Mouse (Mus musculus) lung, embryonic 14.5 days (tissue): ENCODE measurements around the gene Cep41. TPM values are rescaled to one million over a fixed set of nuclear protein-coding genes. Genes with fewer than 3 reads are reported as not detected.

Source experiments
- ATAC-seq: fragments of 200-750 bp; cut with Nextera tagmentation; 2 replicates; pipeline ENCODE4 v1.8.0; 2017; ENCODE audit warnings: mild to moderate bottlenecking, moderate TSS enrichment, moderate library complexity; ENCODE audit not compliant: insufficient read depth
- DNase-seq: peaks from one replicate; pipeline ENCODE4 v3.0.0-alpha.2; 2015
- H3K27ac ChIP-seq: fragments of 300-500 bp; sonication (generic); 2 replicates; pipeline ENCODE4 v1.5.1; 2014; ENCODE audit warnings: low read depth, mild to moderate bottlenecking, moderate library complexity
- H3K27me3 ChIP-seq: fragments of 300-500 bp; sonication (generic); 2 replicates; pipeline ENCODE4 v1.6.1; 2014; ENCODE audit warnings: low read length, control low read depth; ENCODE audit not compliant: insufficient read depth
- H3K36me3 ChIP-seq: fragments of 300-500 bp; sonication (generic); 2 replicates; pipeline ENCODE4 v1.6.1; 2014; ENCODE audit warnings: control low read depth; ENCODE audit not compliant: insufficient read depth
- H3K4me1 ChIP-seq: fragments of 300-500 bp; sonication (generic); 2 replicates; pipeline ENCODE4 v1.6.1; 2014; ENCODE audit warnings: antibody characterized with exemption, control low read depth; ENCODE audit not compliant: insufficient read depth
- H3K4me2 ChIP-seq: fragments of 300-500 bp; sonication (generic); 2 replicates; pipeline ENCODE4 v1.6.1; 2014; ENCODE audit warnings: mild to moderate bottlenecking
- H3K4me3 ChIP-seq: fragments of 300-500 bp; sonication (generic); 2 replicates; pipeline ENCODE4 v1.5.1; 2014; ENCODE audit warnings: low read depth, low read length
- H3K9ac ChIP-seq: fragments of 300-500 bp; sonication (generic); 2 replicates; pipeline ENCODE4 v1.6.1; 2014
- H3K9me3 ChIP-seq: fragments of 300-500 bp; sonication (generic); 2 replicates; pipeline ENCODE4 v1.6.1; 2016; ENCODE audit warnings: low read depth, low read length, control low read depth
- CTCF ChIP-seq: IDR thresholded peaks from 2 replicates; pipeline ENCODE4 v1.5.1; 2016; ENCODE audit warnings: antibody characterized with exemption, low read depth
- WGBS: fragments of 180-500 bp; shearing (Covaris S2); extraction: QIAGEN DNeasy Blood & Tissue Kit; methylation state at CpG from one replicate; pipeline ENCODE4 v1.1.7; 2014; 5-methylcytosine and 5-hydroxymethylcytosine counted together
- polyA plus RNA-seq: library from polyadenylated mRNA; unstranded; fragments of >200 nt; fragmentation: Nextera tagmentation; extraction: Ambion mirVana; gene quantifications from 2 replicates; pipeline ENCODE4 v1.2.1, GENCODE M21; 2014

The Cep41 gene
- 11.6 and 12.8 TPM in 2 replicates for polyA plus RNA-seq

- TF ChIP-seq CTCF, result no peak
- no peaks in the 10 kb centered on the region for H3K27me3 ChIP-seq
- H3K9me3 ChIP-seq, result no peaks in the 10 kb centered on the region
- under 1% methylated on average over 52 of the region's 52 CpGs for WGBS
- H3K27ac ChIP-seq, result peak within 1 kb of the TSS; percentile 97
- DNase-seq (peak; percentile 99), ATAC-seq (peak; percentile 98)
- H3K4me3 ChIP-seq, result peak within 1 kb of the TSS; percentile 52
- peak within 1 kb of the TSS; percentile 65 for H3K9ac ChIP-seq
- H3K4me1 ChIP-seq, result 0 out of 2 replicates have a peak, but pooled peaks cover 4% of the 10 kb centered on the region
- peak within 1 kb of the TSS; percentile 69 for H3K4me2 ChIP-seq
- no peaks in the 10 kb centered on the region for H3K36me3 ChIP-seq
These were observed at the start of gene Cep41 for GRCm38 (mm10) chr6:30693350-30693991. Cep41 (minus strand) TSS chr6:30693749.

- Histone ChIP-seq H3K27me3 (no peaks in the 10 kb centered on the region), H3K9ac (peak overlapping the region; percentile 70), H3K9me3 (peaks cover 48% of the 10 kb centered on the region), H3K4me3 (peak overlapping the region; percentile 52), H3K36me3 (peaks cover 26% of the 10 kb centered on the region), H3K27ac (peak overlapping the region; percentile 74), H3K4me2 (peak overlapping the region; percentile 71), H3K4me1 (no peaks in the 10 kb centered on the region)
- peak; percentile 60 for DNase-seq
- ATAC-seq, result no peak
- TF ChIP-seq CTCF, result no peak
- WGBS, result 45% methylated on average over 10 of the region's 10 CpGs
These were observed 45.7 kb upstream of the Cep41 start for GRCm38 (mm10) chr6:30739177-30739747.

GRCm38 (mm10) chr6:30738464-30739006 is 45.0 kb upstream of the Cep41 start:
- Histone ChIP-seq H3K27ac (peak overlapping the region; percentile 74), H3K4me1 (0 out of 2 replicates have a peak, but pooled peaks cover 3% of the 10 kb centered on the region), H3K9me3 (peaks cover 48% of the 10 kb centered on the region), H3K36me3 (peaks cover 19% of the 10 kb centered on the region), H3K4me3 (peak overlapping the region; percentile 52), H3K9ac (peak overlapping the region; percentile 70), H3K4me2 (peak overlapping the region; percentile 71), H3K27me3 (no peaks in the 10 kb centered on the region)
- no peak for TF ChIP-seq CTCF
- 54% methylated on average over 20 of the region's 20 CpGs for whole genome bisulfite sequencing
- DNase-seq, result no peak
- no peak for ATAC-seq

- Histone ChIP-seq H3K27me3 (no peaks in the 10 kb centered on the region), H3K4me3 (peak overlapping the region; percentile 52), H3K9me3 (peaks cover 50% of the 10 kb centered on the region), H3K9ac (peak overlapping the region; percentile 70), H3K4me2 (peak overlapping the region; percentile 71), H3K27ac (peak overlapping the region; percentile 74), H3K36me3 (peaks cover 12% of the 10 kb centered on the region), H3K4me1 (0 out of 2 replicates have a peak, but pooled peaks cover 3% of the 10 kb centered on the region)
- peak; percentile 88 for DNase-seq
- ATAC-seq, result peak; percentile 77
- TF ChIP-seq CTCF, result peak; percentile 13; the same call in 1 of the 2 replicates
- 59% methylated on average over 63 of the region's 66 CpGs for whole genome bisulfite sequencing
These were observed 44.3 kb upstream of the Cep41 start for GRCm38 (mm10) chr6:30737548-30738463.

- peak overlapping the region; percentile 52 for H3K4me3 ChIP-seq
- ATAC-seq, result peak; percentile 71
- no peaks in the 10 kb centered on the region for H3K27me3 ChIP-seq
- peak overlapping the region; percentile 88 for H3K27ac ChIP-seq
- H3K9ac ChIP-seq, result peak overlapping the region; percentile 24
- H3K36me3 ChIP-seq, result peaks cover 4% of the 10 kb centered on the region
- peak; percentile 93 for DNase-seq
- peak overlapping the region; percentile 71 for H3K4me2 ChIP-seq
- peak; percentile 79 for TF ChIP-seq CTCF
- 0 out of 2 replicates have a peak, but pooled peaks cover 3% of the 10 kb centered on the region for H3K4me1 ChIP-seq
- peaks cover 51% of the 10 kb centered on the region for H3K9me3 ChIP-seq
- WGBS, result 50% methylated on average over 29 of the region's 29 CpGs
These were observed 43.5 kb upstream of the Cep41 start for GRCm38 (mm10) chr6:30736864-30737547.

GRCm38 (mm10) chr6:30736372-30736762 is 42.8 kb upstream of the Cep41 start:
- peak overlapping the region; percentile 88 for H3K27ac ChIP-seq
- no peak overlapping the region for H3K9ac ChIP-seq
- H3K9me3 ChIP-seq, result peaks cover 51% of the 10 kb centered on the region
- WGBS, result 36% methylated on average over 13 of the region's 13 CpGs
- ATAC-seq (peak; percentile 41; the same call in 1 of the 2 replicates), DNase-seq (peak; percentile 66)
- H3K27me3 ChIP-seq, result no peaks in the 10 kb centered on the region
- H3K4me2 ChIP-seq, result peak overlapping the region; percentile 71
- no peak overlapping the region for H3K4me3 ChIP-seq
- no peak for TF ChIP-seq CTCF
- no peaks in the 10 kb centered on the region for H3K36me3 ChIP-seq
- H3K4me1 ChIP-seq, result 0 out of 2 replicates have a peak, but pooled peaks cover 3% of the 10 kb centered on the region
